Mouse (Mus musculus) bone marrow macrophage, adult 2 months (primary cell): ENCODE data around the gene Coasy.

ENCODE experiments used
- CTCF ChIP-seq: IDR thresholded peaks from 2 replicates; pipeline ENCODE4 v1.5.1; 2012; ENCODE audit warnings: low read depth, mild to moderate bottlenecking, low read length, moderate library complexity
- POLR2A ChIP-seq: IDR thresholded peaks from 2 replicates; pipeline ENCODE4 v1.6.1; 2012; ENCODE audit warnings: mild to moderate bottlenecking, low read depth, low read length, borderline replicate concordance

DNA sequence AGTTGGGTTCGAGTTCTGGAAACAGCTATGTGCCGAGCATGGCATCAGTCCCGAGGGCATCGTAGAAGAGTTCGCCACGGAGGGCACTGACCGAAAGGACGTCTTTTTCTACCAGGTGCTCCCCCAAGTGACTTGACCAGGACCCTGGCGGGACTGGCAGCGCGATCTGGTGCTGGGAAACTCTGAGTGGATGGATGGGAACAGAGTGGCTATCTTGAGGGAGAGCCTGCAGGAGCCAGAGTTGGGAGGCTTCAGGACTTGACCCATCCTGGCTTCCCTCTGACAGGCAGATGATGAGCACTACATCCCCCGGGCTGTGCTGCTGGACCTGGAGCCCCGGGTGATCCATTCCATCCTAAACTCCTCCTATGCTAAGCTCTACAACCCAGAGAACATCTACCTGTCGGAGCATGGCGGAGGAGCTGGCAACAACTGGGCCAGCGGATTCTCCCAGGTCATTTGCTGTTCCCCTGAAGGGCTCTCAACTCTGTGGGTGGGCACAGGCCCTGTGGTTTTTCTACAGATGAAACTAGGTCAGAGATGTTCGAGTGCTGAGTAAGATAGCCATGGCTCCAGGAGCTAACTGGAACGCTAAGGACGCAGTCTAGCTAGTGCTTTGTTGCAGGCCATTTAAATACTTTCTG, 38.3 kb downstream of the Coasy start:
- TF ChIP-seq POLR2A (no peak), CTCF (no peak)
